Mouse (Mus musculus) heart, adult 2 months (tissue): ENCODE measurements at regions not wholly inside any gene's neighbourhood (a gene's known extent, or its start where the extent isn't known, plus 50 kb on each side); places are given as distances from the start of the nearest gene placed in this dataset.

Experiments
- DNase-seq, 2 experiments: peaks; one replicate each; pipeline ENCODE4 v3.0.0; 2021
- H3K27ac ChIP-seq: fragments of 200-600 bp; 2 replicates; pipeline ENCODE4 v1.8.1; 2022
- H3K27me3 ChIP-seq: fragments of 200-500 bp; 2 replicates; pipeline ENCODE4 v1.6.1; 2012; ENCODE audit warnings: mild to moderate bottlenecking, low read length, inconsistent platforms, mixed read lengths; ENCODE audit not compliant: control insufficient read depth, insufficient read depth
- H3K36me3 ChIP-seq: fragments of 200-500 bp; 2 replicates; pipeline ENCODE4 v1.6.1; 2012; ENCODE audit warnings: low read length, inconsistent platforms; ENCODE audit not compliant: control insufficient read depth, insufficient read depth
- H3K4me1 ChIP-seq: fragments of 200-500 bp; 2 replicates; pipeline ENCODE4 v1.6.1; 2011; ENCODE audit warnings: low read length; ENCODE audit not compliant: control insufficient read depth, insufficient read depth
- H3K4me3 ChIP-seq: fragments of 200-600 bp; 2 replicates; pipeline ENCODE4 v1.8.1; 2022
- H3K79me2 ChIP-seq: fragments of 200-500 bp; replicated peaks from 2 replicates; pipeline ENCODE4 v1.6.1; 2012; ENCODE audit warnings: mild to moderate bottlenecking, inconsistent platforms, low read length, moderate library complexity, mixed read lengths; ENCODE audit not compliant: control insufficient read depth, insufficient read depth
- H3K9ac ChIP-seq: fragments of 200-500 bp; 2 replicates; pipeline ENCODE4 v1.6.1; 2012; ENCODE audit warnings: low read depth, mild to moderate bottlenecking, control low read depth, inconsistent platforms, low read length, mixed read lengths
- CTCF ChIP-seq: fragments of 200-600 bp; IDR thresholded peaks from 2 replicates; pipeline ENCODE4 v1.8.1; 2022; ENCODE audit warnings: antibody characterized with exemption, mild to moderate bottlenecking, moderate library complexity
- EP300 ChIP-seq: fragments of 200-500 bp; IDR thresholded peaks from 2 replicates; pipeline ENCODE4 v1.6.1; 2011; ENCODE audit warnings: low read depth, low read length, control low read depth; ENCODE audit not compliant: insufficient read depth
- POLR2A ChIP-seq: fragments of 200-500 bp; IDR thresholded peaks from 2 replicates; pipeline ENCODE4 v1.6.1; 2011; ENCODE audit warnings: mild to moderate bottlenecking, low read depth, low read length, control low read depth; ENCODE audit not compliant: insufficient read depth
- WGBS: fragments of 180-500 bp; shearing (Covaris S2); methylation state at CpG from one replicate; pipeline ENCODE4 v1.1.7; 2018; 5-methylcytosine and 5-hydroxymethylcytosine counted together
- intact Hi-C: fragments of 180-260 bp; cut with DNase I; formaldehyde crosslinking; loops from one replicate; pipeline ENCODE4 v1.15.1; 2025

GRCm38 (mm10) chr15:36901830-36902285 lies 105.7 kb downstream of the Zfp706 start:
- no peak for TF ChIP-seq EP300
- TF ChIP-seq CTCF = no peak
- no peak for TF ChIP-seq POLR2A
- no peaks in the 10 kb centered on the region for H3K79me2 ChIP-seq
- no peaks in the 10 kb centered on the region for H3K36me3 ChIP-seq
- 29% methylated on average over 7 of the region's 7 CpGs for WGBS
- intact Hi-C loops = no loop called here
- no peaks in the 10 kb centered on the region for H3K27me3 ChIP-seq
- no peak overlapping the region for H3K27ac ChIP-seq
- no peaks in the 10 kb centered on the region for H3K4me1 ChIP-seq
- H3K9ac ChIP-seq = no peak overlapping the region
- H3K4me3 ChIP-seq = no peak overlapping the region
- DNase-seq = peak in 1 of 2 experiments; percentile 7

DNA sequence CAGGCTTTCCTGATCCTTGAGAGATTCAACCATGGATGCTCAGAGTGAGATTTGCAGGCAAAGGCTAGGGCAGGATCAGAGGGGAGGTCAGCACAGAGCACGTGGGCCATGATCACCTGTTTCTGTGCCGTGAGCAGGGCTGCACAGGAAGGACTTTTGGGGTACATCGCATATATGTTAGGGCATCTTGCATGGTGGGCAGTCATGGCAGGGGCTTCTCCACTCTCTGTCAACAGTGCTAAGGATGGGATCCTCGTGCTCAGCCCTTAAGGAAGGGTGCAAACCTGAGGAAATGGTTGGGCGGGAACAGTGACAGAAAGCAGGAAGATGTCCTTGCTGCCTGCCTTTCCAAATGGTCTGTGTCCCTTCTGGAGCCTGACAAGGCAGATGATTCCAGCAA lies 106.2 kb downstream of the Zfp706 start:
- no peak overlapping the region for H3K27ac ChIP-seq
- intact Hi-C loops = no loop called here
- no peak for DNase-seq
- no peaks in the 10 kb centered on the region for H3K36me3 ChIP-seq
- H3K4me3 ChIP-seq = no peak overlapping the region
- WGBS = 73% methylated on average over 5 of the region's 5 CpGs
- H3K79me2 ChIP-seq = no peaks in the 10 kb centered on the region
- H3K27me3 ChIP-seq = no peaks in the 10 kb centered on the region
- H3K9ac ChIP-seq = no peak overlapping the region
- no peaks in the 10 kb centered on the region for H3K4me1 ChIP-seq
- TF ChIP-seq POLR2A (no peak), CTCF (no peak), EP300 (no peak)

DNA sequence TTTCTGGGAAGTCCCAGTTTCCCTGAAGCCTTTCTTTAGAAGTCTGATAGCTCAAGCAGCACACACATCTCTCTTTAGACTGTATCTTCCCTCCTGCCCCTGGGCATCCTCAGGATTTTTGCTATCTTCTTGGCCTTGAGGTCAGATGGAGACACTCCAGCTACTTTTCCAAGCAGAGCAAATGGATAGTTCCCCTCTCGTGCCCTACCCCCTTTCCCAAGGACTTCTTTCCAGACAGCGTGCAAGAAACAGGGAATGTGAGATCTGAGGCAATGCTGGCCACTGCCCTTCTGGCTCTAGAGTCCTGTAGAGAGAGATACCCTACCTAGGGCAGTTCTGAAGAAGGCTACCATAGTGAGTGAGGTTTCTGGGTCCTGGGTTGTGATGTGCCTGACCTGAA lies 106.6 kb downstream of the Zfp706 start:
- WGBS = 66% methylated on average over 2 of the region's 2 CpGs
- no peak for DNase-seq

GRCm38 (mm10) chr15:36899882-36900281 lies 107.7 kb downstream of the Zfp706 start:
- Histone ChIP-seq H3K4me1 (no peaks in the 10 kb centered on the region), H3K27me3 (no peaks in the 10 kb centered on the region), H3K27ac (no peak overlapping the region), H3K9ac (no peak overlapping the region), H3K79me2 (no peaks in the 10 kb centered on the region), H3K4me3 (no peak overlapping the region), H3K36me3 (no peaks in the 10 kb centered on the region)
- intact Hi-C loops = no loop called here
- WGBS = 91% methylated on average over 2 of the region's 2 CpGs
- TF ChIP-seq POLR2A (no peak), CTCF (no peak), EP300 (no peak)
- DNase-seq = no peak

More for the DNA sequence above, 106.6 kb downstream of the Zfp706 start:
- H3K36me3 ChIP-seq = no peaks in the 10 kb centered on the region
- no peak overlapping the region for H3K9ac ChIP-seq
- TF ChIP-seq POLR2A = no peak
- no peak overlapping the region for H3K27ac ChIP-seq
- no peaks in the 10 kb centered on the region for H3K4me1 ChIP-seq
- H3K27me3 ChIP-seq = no peaks in the 10 kb centered on the region
- H3K79me2 ChIP-seq = no peaks in the 10 kb centered on the region
- no peak overlapping the region for H3K4me3 ChIP-seq
- intact Hi-C loops = no loop called here

- DNase-seq = no peak
- Histone ChIP-seq H3K36me3 (no peaks in the 10 kb centered on the region), H3K27me3 (no peaks in the 10 kb centered on the region), H3K4me1 (no peaks in the 10 kb centered on the region), H3K79me2 (no peaks in the 10 kb centered on the region), H3K27ac (no peak overlapping the region), H3K4me3 (no peak overlapping the region), H3K9ac (no peak overlapping the region)
- 77% methylated on average over 11 of the region's 11 CpGs for WGBS
- TF ChIP-seq CTCF (no peak), EP300 (no peak), POLR2A (no peak)
- intact Hi-C loops = no loop called here
These were observed 108.6 kb downstream of the Zfp706 start for GRCm38 (mm10) chr15:36898857-36899523.

DNA sequence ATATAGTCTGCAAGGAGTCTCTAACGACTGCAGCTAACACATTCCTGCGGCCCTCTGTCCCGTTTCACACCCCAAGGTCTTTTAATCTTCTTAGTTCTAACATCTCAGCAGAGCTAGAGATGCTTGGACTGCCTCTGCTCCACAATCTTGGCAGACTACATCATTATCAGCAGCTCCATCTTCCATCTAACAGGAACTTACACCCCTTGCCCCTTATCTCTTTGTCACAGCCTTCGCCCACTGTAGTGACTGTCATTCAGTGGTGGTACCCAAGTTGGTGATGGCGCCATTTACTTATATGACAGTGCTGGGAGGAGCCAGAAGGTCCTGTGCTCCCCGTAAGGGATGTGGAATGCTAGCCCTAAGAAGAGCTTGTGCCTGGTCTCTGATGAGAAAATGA lies 109.2 kb downstream of the Zfp706 start:
- no peaks in the 10 kb centered on the region for H3K4me1 ChIP-seq
- no peaks in the 10 kb centered on the region for H3K27me3 ChIP-seq
- H3K4me3 ChIP-seq = no peak overlapping the region
- H3K9ac ChIP-seq = no peak overlapping the region
- intact Hi-C loops = no loop called here
- TF ChIP-seq CTCF = no peak
- TF ChIP-seq EP300 = no peak
- no peak for TF ChIP-seq POLR2A
- no peak overlapping the region for H3K27ac ChIP-seq
- H3K79me2 ChIP-seq = no peaks in the 10 kb centered on the region
- no peak for DNase-seq
- 93% methylated on average over 6 of the region's 6 CpGs for WGBS
- H3K36me3 ChIP-seq = no peaks in the 10 kb centered on the region
